Mouse (Mus musculus) kidney, postnatal 0 days (tissue): ENCODE data around the gene Cdkal1. TPM values are rescaled to one million over a fixed set of nuclear protein-coding genes. Genes with fewer than 3 reads are reported as not detected.

Source experiments
- ATAC-seq: fragments of 200-750 bp; cut with Nextera tagmentation; replicated peaks from 2 replicates; pipeline ENCODE4 v1.8.0; 2017; ENCODE audit warnings: low read depth, moderate number of reproducible peaks, moderate TSS enrichment, moderate library complexity; ENCODE audit not compliant: low FRiP score
- DNase-seq: peaks from one replicate; pipeline ENCODE4 v3.0.0-alpha.2; 2016; ENCODE audit warnings: low spot score
- H3K27ac ChIP-seq: fragments of 300-500 bp; sonication (generic); 2 replicates; pipeline ENCODE4 v1.5.1; 2014; ENCODE audit warnings: mild to moderate bottlenecking
- H3K27me3 ChIP-seq: fragments of 300-500 bp; sonication (generic); 2 replicates; pipeline ENCODE4 v1.6.1; 2014; ENCODE audit warnings: low read length, mixed read lengths; ENCODE audit not compliant: insufficient read depth
- H3K36me3 ChIP-seq: fragments of 300-500 bp; sonication (generic); 2 replicates; pipeline ENCODE4 v1.6.1; 2014; ENCODE audit warnings: low read length, mixed read lengths; ENCODE audit not compliant: insufficient read depth
- H3K4me1 ChIP-seq: fragments of 300-500 bp; sonication (generic); replicated peaks from 2 replicates; pipeline ENCODE4 v1.6.1; 2014; ENCODE audit warnings: antibody characterized with exemption, low read length, mixed read lengths; ENCODE audit not compliant: insufficient read depth
- H3K4me2 ChIP-seq: fragments of 300-500 bp; sonication (generic); 2 replicates; pipeline ENCODE4 v1.6.1; 2014; ENCODE audit warnings: mild to moderate bottlenecking, low read length, moderate library complexity, mixed read lengths
- H3K4me3 ChIP-seq: fragments of 300-500 bp; sonication (generic); replicated peaks from 2 replicates; pipeline ENCODE4 v1.5.1; 2014; ENCODE audit warnings: low read depth, low read length
- H3K9ac ChIP-seq: fragments of 300-500 bp; sonication (generic); 2 replicates; pipeline ENCODE4 v1.6.1; 2014; ENCODE audit warnings: low read depth, low read length
- H3K9me3 ChIP-seq: fragments of 300-500 bp; sonication (generic); replicated peaks from 2 replicates; pipeline ENCODE4 v1.6.1; 2016; ENCODE audit warnings: low read length, inconsistent platforms, mixed read lengths
- CTCF ChIP-seq: IDR thresholded peaks from 2 replicates; pipeline ENCODE4 v1.5.1; 2016; ENCODE audit warnings: antibody characterized with exemption, low read depth, mild to moderate bottlenecking, moderate library complexity
- WGBS: fragments of 180-500 bp; shearing (Covaris S2); extraction: QIAGEN DNeasy Blood & Tissue Kit; methylation state at CpG from one replicate; pipeline ENCODE4 v1.1.7; 2014; 5-methylcytosine and 5-hydroxymethylcytosine counted together
- polyA plus RNA-seq: library from polyadenylated mRNA; unstranded; fragments of >200 nt; fragmentation: Nextera tagmentation; extraction: Ambion mirVana; gene quantifications from 2 replicates; pipeline ENCODE4 v1.2.1, GENCODE M21; 2015

Gene Cdkal1
- polyA plus RNA-seq, 1 experiment from 2014 or later = 30.1 TPM

GRCm38 (mm10) chr13:29499750-29500149, 355.7 kb downstream of the Cdkal1 start:
- TF ChIP-seq CTCF = no peak
- Histone ChIP-seq H3K27ac (no peak overlapping the region), H3K4me3 (no peak overlapping the region), H3K9me3 (no peaks in the 10 kb centered on the region), H3K36me3 (no peaks in the 10 kb centered on the region), H3K4me2 (no peak overlapping the region), H3K4me1 (no peaks in the 10 kb centered on the region), H3K27me3 (no peaks in the 10 kb centered on the region), H3K9ac (no peak overlapping the region)
- DNase-seq (no peak), ATAC-seq (no peak)
- 62% methylated on average over 2 of the region's 2 CpGs for WGBS

DNA sequence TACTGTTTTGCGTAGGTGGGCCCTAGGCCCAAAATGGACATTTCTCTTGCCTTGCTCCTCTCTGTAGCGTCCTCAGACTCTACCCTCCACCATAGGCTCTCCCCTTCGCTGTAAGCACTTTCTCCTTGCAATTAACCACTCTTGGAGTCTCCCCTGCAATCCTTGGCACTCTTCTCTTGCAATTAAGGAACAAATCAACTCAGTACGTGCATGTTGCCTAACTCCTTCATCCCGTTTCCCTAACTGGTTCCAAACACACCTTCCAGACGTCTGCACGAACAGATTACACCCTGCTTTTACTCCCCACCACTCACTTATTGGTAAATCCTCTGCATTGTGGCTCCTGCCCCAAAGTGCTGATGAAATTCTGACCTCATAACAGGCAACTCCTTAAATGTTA, 358.2 kb downstream of the Cdkal1 start:
- Histone ChIP-seq H3K4me3 (no peak overlapping the region), H3K27me3 (no peaks in the 10 kb centered on the region), H3K36me3 (no peaks in the 10 kb centered on the region), H3K4me1 (no peaks in the 10 kb centered on the region), H3K9ac (no peak overlapping the region), H3K27ac (no peak overlapping the region), H3K9me3 (no peaks in the 10 kb centered on the region), H3K4me2 (no peak overlapping the region)
- no peak for TF ChIP-seq CTCF
- WGBS = 81% methylated on average over 7 of the region's 7 CpGs
- no peak for DNase-seq
- no peak for ATAC-seq

DNA sequence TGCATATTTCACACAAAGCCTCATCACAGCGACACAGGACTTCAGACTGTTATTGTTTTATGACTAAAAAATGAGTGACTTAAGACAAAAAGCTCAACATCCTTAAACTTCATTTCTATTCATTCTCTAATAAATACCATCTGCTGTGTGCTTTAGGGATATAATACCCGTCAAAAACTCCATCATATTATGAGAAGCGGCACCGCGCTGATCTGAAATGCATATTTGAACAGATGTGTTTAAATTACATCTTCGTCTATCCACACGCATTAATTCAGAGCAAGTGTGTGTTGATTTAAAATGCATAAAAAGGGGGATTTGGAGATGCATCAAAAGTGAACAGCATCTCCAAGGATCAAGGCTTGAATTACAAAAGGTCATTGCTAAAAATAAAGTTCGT, 365.1 kb downstream of the Cdkal1 start:
- H3K27me3 ChIP-seq = no peaks in the 10 kb centered on the region
- no peak for DNase-seq
- TF ChIP-seq CTCF = no peak
- ATAC-seq = no peak
- H3K4me1 ChIP-seq = no peaks in the 10 kb centered on the region
- no peak overlapping the region for H3K4me2 ChIP-seq
- WGBS = 90% methylated on average over 8 of the region's 8 CpGs
- no peaks in the 10 kb centered on the region for H3K36me3 ChIP-seq
- no peak overlapping the region for H3K9ac ChIP-seq
- no peaks in the 10 kb centered on the region for H3K9me3 ChIP-seq
- no peak overlapping the region for H3K4me3 ChIP-seq
- H3K27ac ChIP-seq = no peak overlapping the region

DNA sequence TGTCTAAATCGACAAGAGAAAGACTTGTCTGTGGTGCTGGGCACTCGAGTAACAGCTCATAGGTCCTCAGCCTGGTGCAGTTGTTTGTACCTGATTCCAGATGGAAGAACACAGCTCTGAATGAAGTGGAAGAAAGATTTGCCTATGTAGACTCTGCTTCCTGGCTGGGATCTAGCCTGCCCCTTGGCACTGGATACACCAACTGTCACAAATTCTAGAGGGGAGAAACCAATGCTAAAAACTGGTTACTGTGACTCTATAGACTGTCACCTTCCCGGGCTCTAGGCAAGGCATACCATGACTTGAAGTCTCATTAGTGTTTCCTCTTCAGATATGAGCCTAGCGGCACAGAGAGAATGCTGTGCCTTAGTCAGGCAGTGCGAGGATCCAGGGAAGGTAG, 366.0 kb downstream of the Cdkal1 start:
- no peak overlapping the region for H3K9ac ChIP-seq

DNA sequence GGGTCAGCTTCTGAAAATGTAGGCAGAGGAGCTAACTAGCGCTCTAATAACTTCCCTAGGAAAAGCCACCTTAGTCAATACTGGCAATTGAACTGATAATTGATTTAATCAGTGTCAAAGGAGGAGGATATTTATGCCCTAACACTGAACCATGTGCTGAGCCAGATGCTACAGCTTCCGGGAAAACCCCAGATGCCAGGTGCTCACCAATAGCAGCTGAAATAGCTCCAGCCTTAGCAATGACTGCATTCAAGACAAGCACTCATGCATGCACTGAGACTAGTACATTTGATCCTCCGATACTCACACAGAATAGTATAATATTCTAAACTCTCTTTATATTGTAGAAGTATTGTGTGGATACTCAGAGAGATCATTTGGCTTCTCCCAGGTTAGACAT, 368.8 kb downstream of the Cdkal1 start:
- Histone ChIP-seq H3K36me3 (no peaks in the 10 kb centered on the region), H3K27ac (no peak overlapping the region), H3K4me2 (no peak overlapping the region), H3K4me3 (no peak overlapping the region), H3K27me3 (no peaks in the 10 kb centered on the region), H3K4me1 (no peaks in the 10 kb centered on the region), H3K9ac (no peak overlapping the region), H3K9me3 (no peaks in the 10 kb centered on the region)
- ATAC-seq (no peak; the same call in 1 of the 2 replicates), DNase-seq (peak; percentile 14)
- TF ChIP-seq CTCF = no peak
- 66% methylated on average over 3 of the region's 3 CpGs for WGBS

More for the DNA sequence above, 366.0 kb downstream of the Cdkal1 start:
- no peak overlapping the region for H3K27ac ChIP-seq
- no peak overlapping the region for H3K4me2 ChIP-seq
- H3K27me3 ChIP-seq = no peaks in the 10 kb centered on the region
- no peak for DNase-seq
- no peaks in the 10 kb centered on the region for H3K9me3 ChIP-seq
- no peaks in the 10 kb centered on the region for H3K4me1 ChIP-seq
- H3K4me3 ChIP-seq = no peak overlapping the region
- 88% methylated on average over 5 of the region's 5 CpGs for WGBS
- no peak for TF ChIP-seq CTCF
- ATAC-seq = no peak
- no peaks in the 10 kb centered on the region for H3K36me3 ChIP-seq

- Histone ChIP-seq H3K4me1 (no peaks in the 10 kb centered on the region), H3K27ac (no peak overlapping the region), H3K9ac (no peak overlapping the region), H3K36me3 (no peaks in the 10 kb centered on the region), H3K27me3 (no peaks in the 10 kb centered on the region), H3K4me2 (no peak overlapping the region), H3K4me3 (no peak overlapping the region), H3K9me3 (no peaks in the 10 kb centered on the region)
- no peak for DNase-seq
- ATAC-seq = no peak
- 89% methylated on average over 3 of the region's 3 CpGs for WGBS
- no peak for TF ChIP-seq CTCF
These were observed 371.5 kb downstream of the Cdkal1 start for GRCm38 (mm10) chr13:29483950-29484349.

- no peaks in the 10 kb centered on the region for H3K36me3 ChIP-seq
- H3K4me3 ChIP-seq = no peak overlapping the region
- DNase-seq (no peak), ATAC-seq (no peak)
- H3K4me2 ChIP-seq = no peak overlapping the region
- H3K27me3 ChIP-seq = no peaks in the 10 kb centered on the region
- no peak for TF ChIP-seq CTCF
- 82% methylated on average over 9 of the region's 9 CpGs for WGBS
- H3K9ac ChIP-seq = no peak overlapping the region
- no peak overlapping the region for H3K27ac ChIP-seq
- no peaks in the 10 kb centered on the region for H3K9me3 ChIP-seq
- no peaks in the 10 kb centered on the region for H3K4me1 ChIP-seq
These were observed 373.2 kb downstream of the Cdkal1 start for GRCm38 (mm10) chr13:29482147-29482863.
